Mouse (Mus musculus) erythroblast, embryonic 14.5 days (primary cell): ENCODE results near the gene Cuedc1. TPM values are rescaled to one million over a fixed set of nuclear protein-coding genes. Genes with fewer than 3 reads are reported as not detected.

ENCODE experiments used
- H3K27me3 ChIP-seq: 2 replicates; pipeline ENCODE4 v1.6.1; 2012; ENCODE audit warnings: inconsistent platforms; ENCODE audit not compliant: control insufficient read depth
- H3K36me3 ChIP-seq: 2 replicates; pipeline ENCODE4 v1.6.1; 2012; ENCODE audit warnings: mild to moderate bottlenecking, inconsistent platforms; ENCODE audit not compliant: control insufficient read depth
- H3K4me1 ChIP-seq: 2 replicates; pipeline ENCODE4 v1.6.1; 2012; ENCODE audit warnings: inconsistent platforms; ENCODE audit not compliant: control insufficient read depth
- H3K4me3 ChIP-seq: replicated peaks from 2 replicates; pipeline ENCODE3; 2012; ENCODE audit warnings: moderate library complexity, mild to moderate bottlenecking, inconsistent platforms
- H3K9me3 ChIP-seq: 2 replicates; pipeline ENCODE4 v1.6.1; 2012; ENCODE audit warnings: low read length, inconsistent platforms, mixed read lengths; ENCODE audit not compliant: control insufficient read depth
- GATA1 ChIP-seq: IDR thresholded peaks from 2 replicates; pipeline ENCODE4 v1.6.1; 2012; ENCODE audit warnings: low read length, inconsistent platforms, mixed read lengths
- TAL1 ChIP-seq: IDR thresholded peaks from 3 replicates; pipeline ENCODE4 v1.6.1; 2012; ENCODE audit warnings: low read length, inconsistent platforms, mixed read lengths
- polyA plus RNA-seq: library from polyadenylated mRNA; stranded (reverse); fragments of >175 nt; gene quantifications from 2 replicates; pipeline ENCODE4 v1.2.3, GENCODE M21; 2012

The Cuedc1 gene
- polyA plus RNA-seq, 1 experiment = 0.05 TPM

DNA sequence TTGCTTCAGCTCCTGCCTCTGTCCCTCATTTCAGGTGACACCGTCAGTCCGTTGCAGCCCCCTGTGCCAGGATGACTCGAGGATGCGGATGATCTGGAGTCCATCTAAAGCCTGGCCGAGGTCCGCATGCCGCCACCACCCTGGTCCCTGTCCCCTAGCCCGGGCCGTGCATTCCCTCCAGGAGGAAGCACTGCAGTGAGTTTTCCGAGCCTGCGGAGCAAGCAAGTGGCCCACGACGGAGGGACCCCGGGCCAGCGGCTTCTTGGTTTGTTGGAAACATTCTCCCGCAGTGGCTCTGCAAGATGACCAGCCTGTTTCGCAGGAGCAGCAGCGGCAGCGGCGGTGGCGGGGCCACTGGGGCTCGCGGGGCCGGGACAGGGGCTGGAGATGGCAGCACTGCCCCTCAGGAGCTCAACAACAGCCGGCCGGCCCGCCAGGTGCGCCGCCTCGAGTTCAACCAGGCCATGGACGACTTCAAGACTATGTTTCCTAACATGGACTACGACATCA lies 71.7 kb downstream of the Cuedc1 start:
- Histone ChIP-seq H3K4me1 (no peaks in the 10 kb centered on the region), H3K36me3 (no peaks in the 10 kb centered on the region), H3K4me3 (no peak overlapping the region), H3K27me3 (peaks cover 48% of the 10 kb centered on the region), H3K9me3 (no peaks in the 10 kb centered on the region)
- no peak for TF ChIP-seq TAL1
- TF ChIP-seq GATA1 = no peak

DNA sequence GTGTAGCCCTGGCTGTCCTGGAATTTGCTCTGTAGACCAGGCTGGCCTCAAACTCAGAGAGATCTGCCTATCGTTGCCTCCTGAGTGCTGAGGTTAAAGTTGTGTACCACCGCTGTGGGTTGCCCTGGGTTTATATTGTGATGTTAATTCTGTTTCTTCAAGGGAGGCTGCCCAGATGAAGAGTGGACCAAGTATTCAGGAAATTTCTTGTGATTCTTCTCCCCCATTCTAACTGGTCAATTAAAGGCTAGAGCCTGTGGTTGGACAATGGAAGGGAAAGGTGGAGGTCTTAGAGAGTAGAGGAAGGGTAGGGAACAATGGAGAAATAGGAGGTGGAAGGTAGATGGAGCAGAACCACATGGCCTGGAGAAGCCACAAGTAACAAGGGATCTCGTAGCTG lies 72.7 kb downstream of the Cuedc1 start:
- Histone ChIP-seq H3K4me3 (no peak overlapping the region), H3K9me3 (no peaks in the 10 kb centered on the region), H3K4me1 (no peaks in the 10 kb centered on the region), H3K27me3 (peaks cover 45% of the 10 kb centered on the region), H3K36me3 (no peaks in the 10 kb centered on the region)
- TF ChIP-seq TAL1 (no peak), GATA1 (no peak)

DNA sequence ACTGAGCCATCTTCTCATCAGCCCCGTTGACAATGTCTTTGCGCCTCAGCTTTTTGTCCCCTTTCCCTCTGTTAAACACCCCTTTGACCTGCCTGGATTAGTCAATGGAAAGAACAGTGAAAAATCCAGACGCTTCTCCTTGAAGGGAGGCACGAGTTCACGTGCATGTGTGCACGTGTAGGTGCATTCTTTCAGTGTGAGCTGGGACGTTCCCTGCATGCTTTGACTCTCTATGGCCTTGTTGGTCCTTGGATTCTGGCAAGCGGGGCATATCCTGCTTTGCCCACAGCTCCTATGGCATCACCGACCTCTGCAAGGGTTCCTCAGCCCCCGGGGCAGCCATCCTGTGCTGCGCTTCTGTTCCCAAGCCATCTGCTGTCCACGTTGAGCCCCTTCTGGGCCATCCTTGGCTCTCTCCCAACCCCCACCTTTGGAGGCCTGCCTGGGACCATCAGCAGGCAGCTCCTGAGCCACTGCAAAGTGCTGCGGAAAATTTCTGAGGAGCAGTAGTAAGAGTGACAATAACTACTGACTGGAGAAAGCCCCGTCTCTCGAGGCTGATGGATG lies 74.1 kb downstream of the Cuedc1 start:
- Histone ChIP-seq H3K36me3 (no peaks in the 10 kb centered on the region), H3K4me1 (no peaks in the 10 kb centered on the region), H3K27me3 (peaks cover 43% of the 10 kb centered on the region), H3K4me3 (no peak overlapping the region), H3K9me3 (no peaks in the 10 kb centered on the region)
- TF ChIP-seq GATA1 = no peak
- TF ChIP-seq TAL1 = no peak

DNA sequence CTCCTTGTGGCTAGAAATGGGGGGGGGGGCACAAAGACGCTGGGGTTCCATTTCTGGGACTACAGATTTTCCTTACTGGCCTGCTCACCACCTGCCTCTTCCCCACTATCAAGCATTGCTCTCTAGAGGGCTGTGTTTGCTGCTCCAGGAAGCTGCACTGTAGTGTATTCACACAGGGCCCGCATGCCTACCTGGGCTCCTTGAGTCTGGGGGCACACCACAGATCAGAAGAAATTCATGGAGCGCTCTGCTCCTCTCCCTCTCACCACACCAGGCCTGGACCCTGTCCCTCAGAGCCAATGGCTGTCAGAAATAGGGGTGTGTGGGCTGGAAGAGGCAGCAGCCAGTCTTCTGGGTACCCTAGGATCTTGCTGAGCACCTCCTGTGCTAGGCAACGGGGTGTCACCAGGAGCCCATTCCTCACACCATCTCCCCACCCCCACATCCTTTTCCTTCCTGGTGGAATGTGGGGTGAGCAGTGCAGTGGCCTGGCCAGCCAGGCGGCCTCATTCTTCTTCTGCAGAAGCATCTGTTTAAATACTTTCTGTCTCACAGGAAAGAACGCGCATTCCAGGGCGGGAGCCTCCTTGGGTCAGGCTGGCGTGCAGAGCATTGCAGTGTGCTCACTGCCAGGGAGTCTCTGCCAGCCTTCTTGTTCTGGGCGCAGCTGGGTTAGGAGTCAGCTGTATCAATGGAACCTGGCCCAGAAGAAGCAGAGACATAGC lies 74.9 kb downstream of the Cuedc1 start:
- H3K9me3 ChIP-seq = no peaks in the 10 kb centered on the region
- no peak overlapping the region for H3K4me3 ChIP-seq
- TF ChIP-seq GATA1 = no peak
- TF ChIP-seq TAL1 = no peak
- H3K27me3 ChIP-seq = peaks cover 43% of the 10 kb centered on the region
- H3K36me3 ChIP-seq = no peaks in the 10 kb centered on the region
- no peaks in the 10 kb centered on the region for H3K4me1 ChIP-seq

DNA sequence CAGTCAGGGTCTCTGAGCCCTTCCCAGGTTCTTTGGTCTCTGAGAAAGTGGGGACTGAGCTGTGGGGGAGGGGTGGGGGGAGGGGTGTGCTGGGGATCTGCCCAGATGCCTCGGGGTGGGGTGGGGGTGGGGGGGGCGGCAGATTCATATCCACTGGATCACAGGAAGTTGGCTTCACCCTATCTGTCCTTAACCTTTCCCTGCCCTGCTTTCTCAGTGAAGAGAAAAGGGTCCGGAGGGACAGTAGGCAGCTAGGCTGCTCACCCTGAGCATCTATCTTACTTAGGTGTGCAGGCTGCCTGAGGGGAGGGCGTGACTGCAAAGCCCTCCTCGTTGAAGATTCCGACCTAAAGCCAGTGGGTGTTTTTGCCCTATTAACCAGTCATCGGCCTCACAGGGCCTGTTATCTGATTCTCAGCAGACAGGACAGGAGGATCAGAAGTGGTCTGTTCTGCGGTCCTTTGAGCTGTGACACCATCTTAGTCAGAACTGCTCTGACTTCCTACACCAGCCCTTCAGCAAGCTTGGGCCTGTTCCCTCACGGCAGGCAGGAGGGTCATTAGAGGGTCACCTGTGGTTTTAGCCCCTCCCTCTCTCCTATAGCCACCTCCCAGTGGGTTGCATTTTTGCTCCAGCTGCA lies 75.6 kb downstream of the Cuedc1 start:
- Histone ChIP-seq H3K27me3 (peaks cover 41% of the 10 kb centered on the region), H3K4me1 (no peaks in the 10 kb centered on the region), H3K4me3 (no peak overlapping the region), H3K36me3 (no peaks in the 10 kb centered on the region), H3K9me3 (no peaks in the 10 kb centered on the region)
- TF ChIP-seq GATA1 (no peak), TAL1 (no peak)

DNA sequence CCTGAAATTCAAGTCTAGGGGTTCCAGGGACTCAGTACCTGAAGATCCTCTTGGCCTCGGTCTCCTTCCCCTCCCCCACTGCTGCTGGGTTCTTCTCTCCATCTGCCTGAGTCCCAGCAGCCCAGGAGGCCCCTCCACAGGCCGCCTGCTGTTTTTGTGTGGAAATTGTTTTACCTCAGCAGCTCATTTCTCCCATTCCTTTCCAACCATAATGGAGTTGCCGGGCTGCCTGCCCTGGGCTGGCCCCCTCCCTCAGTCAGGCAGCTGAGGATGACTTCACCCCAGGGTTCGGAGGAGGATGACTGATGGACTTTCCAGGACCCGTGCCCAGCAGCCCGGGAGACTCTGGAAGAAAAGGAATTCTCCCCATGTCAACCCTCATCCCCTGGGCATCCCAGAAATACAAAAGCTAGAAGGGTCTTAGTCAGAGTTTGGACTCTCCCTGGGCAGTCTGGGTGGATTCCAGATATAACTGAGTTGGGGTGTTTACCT lies 82.7 kb downstream of the Cuedc1 start:
- Histone ChIP-seq H3K27me3 (peaks cover 16% of the 10 kb centered on the region), H3K4me3 (no peak overlapping the region), H3K36me3 (no peaks in the 10 kb centered on the region), H3K9me3 (no peaks in the 10 kb centered on the region), H3K4me1 (no peaks in the 10 kb centered on the region; the same call in 1 of the 2 replicates)
- TF ChIP-seq GATA1 = no peak
- TF ChIP-seq TAL1 = no peak

DNA sequence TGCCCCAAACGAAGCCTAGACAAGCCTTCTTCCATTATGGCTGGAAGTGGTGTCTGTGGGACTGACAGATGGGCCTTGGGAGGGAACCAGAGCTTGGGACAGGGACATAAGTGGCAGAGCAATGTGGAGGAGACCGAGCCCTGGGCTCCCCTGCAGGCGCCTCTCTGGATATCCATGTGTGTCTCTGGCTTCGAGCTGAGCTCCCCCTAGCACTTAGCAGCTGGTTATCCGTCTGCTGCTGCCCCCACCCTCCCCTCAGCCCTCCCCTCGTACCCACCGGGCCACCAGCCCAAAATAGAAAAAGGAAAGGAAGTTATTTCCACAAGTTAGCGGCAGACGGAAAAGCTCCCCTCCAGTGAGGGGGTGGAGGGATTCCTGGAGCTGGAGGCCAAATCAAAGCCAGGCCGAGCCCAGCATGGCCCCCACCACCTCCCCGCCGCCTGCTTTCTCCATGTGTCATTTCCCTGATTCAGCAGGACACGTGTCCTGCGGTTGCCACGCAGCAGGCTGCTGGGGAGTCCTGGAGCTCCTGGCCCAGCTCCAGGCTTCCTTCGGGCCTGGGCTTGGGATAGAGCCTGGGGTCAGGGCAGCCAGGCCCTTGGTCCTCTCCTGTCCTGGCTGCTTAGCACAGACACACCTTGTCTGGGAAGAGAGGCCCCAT lies 83.2 kb downstream of the Cuedc1 start:
- H3K4me3 ChIP-seq = no peak overlapping the region
- H3K36me3 ChIP-seq = no peaks in the 10 kb centered on the region
- H3K4me1 ChIP-seq = no peaks in the 10 kb centered on the region; the same call in 1 of the 2 replicates
- H3K27me3 ChIP-seq = peaks cover 17% of the 10 kb centered on the region
- TF ChIP-seq GATA1 = no peak
- no peak for TF ChIP-seq TAL1
- H3K9me3 ChIP-seq = no peaks in the 10 kb centered on the region

DNA sequence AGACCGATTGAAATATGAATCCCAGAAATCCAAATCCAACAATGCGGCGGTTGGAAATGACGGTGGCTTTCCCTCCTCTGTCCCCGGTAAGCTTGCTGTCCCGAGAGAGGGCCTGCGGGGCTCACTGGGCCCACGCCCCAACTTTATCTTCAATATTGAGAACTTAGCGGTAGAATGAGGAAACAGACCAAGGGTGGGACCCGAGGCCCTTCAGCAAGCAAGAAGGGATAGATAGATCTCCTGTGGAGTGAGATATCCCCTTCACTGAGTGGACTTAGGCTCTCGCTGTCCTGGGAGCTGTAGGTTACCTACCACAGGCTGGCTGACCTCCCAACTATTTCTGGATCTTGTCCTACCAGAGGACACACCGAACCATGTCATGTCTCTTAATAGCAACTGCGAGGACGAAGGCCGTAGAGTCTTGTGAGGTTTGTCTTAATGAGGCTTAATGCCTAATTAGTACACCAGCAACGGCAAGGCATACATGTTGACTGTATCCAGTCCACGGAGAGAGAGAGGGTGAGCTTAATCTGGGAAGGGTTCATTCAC lies 86.8 kb downstream of the Cuedc1 start:
- peaks cover 48% of the 10 kb centered on the region for H3K27me3 ChIP-seq
- no peaks in the 10 kb centered on the region for H3K9me3 ChIP-seq
- peaks cover 3% of the 10 kb centered on the region for H3K4me1 ChIP-seq
- no peak overlapping the region for H3K4me3 ChIP-seq
- TF ChIP-seq GATA1 (no peak), TAL1 (no peak)
- no peaks in the 10 kb centered on the region for H3K36me3 ChIP-seq
